Mouse (Mus musculus) lung, postnatal 0 days (tissue): ENCODE measurements around the gene Ubald1.

Source experiments
- CTCF ChIP-seq: IDR thresholded peaks from 2 replicates; pipeline ENCODE4 v1.5.1; 2016; ENCODE audit warnings: antibody characterized with exemption, mild to moderate bottlenecking
- EP300 ChIP-seq: IDR thresholded peaks from 2 replicates; pipeline ENCODE4 v1.6.1; 2016; ENCODE audit warnings: antibody characterized with exemption, mild to moderate bottlenecking, control low read depth

- TF ChIP-seq CTCF (no peak), EP300 (no peak)
These were observed 46.3 kb downstream of the Ubald1 start for GRCm38 (mm10) chr16:4833858-4834257.
